Mouse (Mus musculus): ENCODE measurements around the gene Cdc6. TPM values are rescaled to one million over a fixed set of nuclear protein-coding genes. Genes with fewer than 3 reads are reported as not detected.
A peak's percentile ranks its signal among the peaks of the same experiment; 100 is the strongest.

Cdc6 gene
- 9.0 TPM for polyA plus RNA-seq (2021)

GRCm38 (mm10) chr11:98907437-98908173, at the start of gene Cdc6:
Cdc6 (plus strand) TSS chr11:98907801.
- CTCF ChIA-PET: interaction anchor here (1.1 to 2.9 kb wide), 3 partner anchors 10 to 50 kb away, joined by 3 to 13 read pairs (median 3); no protein-coding TSS in a partner anchor
- no peak for TF ChIP-seq CTCF (IDR thresholded peaks at IDR 0.05)

DNA sequence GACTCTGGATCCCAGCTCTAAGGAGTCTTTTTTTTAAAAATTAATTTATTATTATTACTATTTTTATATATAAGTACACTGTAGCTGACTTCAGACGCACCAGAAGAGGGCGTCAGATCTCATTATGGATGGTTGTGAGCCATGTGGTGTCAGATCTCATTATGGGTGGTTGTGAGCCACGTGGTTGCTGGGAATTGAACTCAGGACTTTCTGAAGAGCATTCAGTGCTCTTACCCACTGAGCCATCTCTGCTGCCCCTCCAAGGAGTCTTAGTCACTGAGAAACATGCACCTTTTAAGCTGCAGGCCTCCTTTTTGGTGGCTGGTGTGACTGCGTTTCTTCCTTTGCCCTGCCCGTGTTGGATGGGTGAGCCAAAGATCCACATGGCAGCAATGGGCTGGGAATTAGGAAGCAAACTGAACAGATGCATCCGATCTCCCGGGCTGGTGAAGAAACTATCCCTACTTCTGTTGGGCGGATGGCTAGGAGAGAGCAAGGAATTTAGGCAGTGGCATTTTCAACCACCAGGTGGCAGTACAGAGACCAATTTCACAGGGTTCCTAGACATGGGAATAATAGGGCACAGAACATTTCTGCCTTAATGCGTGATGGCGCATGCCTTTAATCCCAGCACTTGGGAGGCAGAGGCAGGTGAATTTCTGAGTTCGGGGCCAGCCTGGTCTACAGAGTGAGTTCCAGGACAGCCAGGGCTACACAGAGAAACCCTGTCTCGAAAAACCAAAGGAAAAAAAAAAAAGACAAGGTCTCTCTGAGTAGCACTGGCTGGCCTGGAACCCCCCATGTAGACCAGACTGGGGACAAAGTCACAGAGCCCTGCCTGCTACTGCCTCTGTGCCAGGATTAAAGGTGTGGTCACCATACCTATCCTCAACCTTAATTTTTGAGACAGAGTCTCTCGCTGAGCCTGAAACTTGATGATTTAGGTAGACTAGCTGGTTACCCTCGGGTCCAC, 48.6 kb upstream of the Cdc6 start:
- DNase-seq (ENCODE audit: low read depth, low spot score): peak; percentile 62
- peak; percentile 87 for TF ChIP-seq CTCF (IDR thresholded peaks at IDR 0.05)
- no peaks in the 10 kb centered on the region for H3K27me3 ChIP-seq
- ChIA-PET CTCF (interaction anchor here (0.8 to 2.4 kb wide), 2 partner anchors 17 to 50 kb away, joined by 4 to 13 read pairs; no protein-coding TSS in a partner anchor), POLR2A (no interaction called here)
- in situ Hi-C loops (cut with MboI; ENCODE audit: low pct_unique_long_range_greater_than_20kb): loop anchor here (25.0 kb wide), 1 partner anchor 803 kb away; the partner anchor contains the start of genes Gm11555, Gm11563 and Krtap4-6
- ATAC-seq: peak; percentile 28

More at GRCm38 (mm10) chr11:98907437-98908173, at the start of gene Cdc6:
- no peaks in the 10 kb centered on the region for H3K27me3 ChIP-seq
- POLR2A ChIA-PET: interaction anchor here (0.9 to 1.3 kb wide), 2 partner anchors 17 to 45 kb away, joined by 4 to 7 read pairs; no protein-coding TSS in a partner anchor
- peak; percentile 88 for ATAC-seq
- in situ Hi-C loops (cut with MboI; ENCODE audit: low pct_unique_long_range_greater_than_20kb): no loop called here
- DNase-seq (ENCODE audit: low read depth, low spot score): no peak

- ChIA-PET POLR2A (interaction anchor here (1.5 kb wide), 1 partner anchor 44 kb away, joined by 4 read pairs; the partner anchor contains the start of gene Cdc6), CTCF (interaction anchor here (1.1 to 1.8 kb wide), 5 partner anchors 9 to 49 kb away, joined by 3 to 5 read pairs (median 4); no protein-coding TSS in a partner anchor)
- DNase-seq (ENCODE audit: low read depth, low spot score) (peak; percentile 65), ATAC-seq (peak; percentile 60)
- in situ Hi-C loops (cut with MboI; ENCODE audit: low pct_unique_long_range_greater_than_20kb): loop anchor here (25.0 kb wide), 1 partner anchor 799 kb away; the partner anchor contains the start of genes Gm11555, Gm11563 and Krtap4-6
- peak; percentile 74 for TF ChIP-seq CTCF (IDR thresholded peaks at IDR 0.05)
- H3K27me3 ChIP-seq: no peaks in the 10 kb centered on the region
These were observed 44.4 kb upstream of the Cdc6 start, which contains the start of gene Wipf2 for GRCm38 (mm10) chr11:98863028-98863750. Wipf2 (plus strand) TSS chr11:98863638.

GRCm38 (mm10) chr11:98863751-98864429, 43.7 kb upstream of the Cdc6 start:
- DNase-seq (ENCODE audit: low read depth, low spot score): peak; percentile 6
- ChIA-PET POLR2A (interaction anchor here (0.6 kb wide), 1 partner anchor 7 kb away, joined by 6 read pairs; no protein-coding TSS in a partner anchor), CTCF (interaction anchor here (0.8 kb wide), 1 partner anchor 45 kb away, joined by 4 read pairs; no protein-coding TSS in a partner anchor)
- in situ Hi-C loops (cut with MboI; ENCODE audit: low pct_unique_long_range_greater_than_20kb): loop anchor here (25.0 kb wide), 1 partner anchor 798 kb away; the partner anchor contains the start of genes Gm11555, Gm11563 and Krtap4-6
- TF ChIP-seq CTCF (IDR thresholded peaks at IDR 0.05): no peak
- no peaks in the 10 kb centered on the region for H3K27me3 ChIP-seq
- ATAC-seq: peak; percentile 44

DNA sequence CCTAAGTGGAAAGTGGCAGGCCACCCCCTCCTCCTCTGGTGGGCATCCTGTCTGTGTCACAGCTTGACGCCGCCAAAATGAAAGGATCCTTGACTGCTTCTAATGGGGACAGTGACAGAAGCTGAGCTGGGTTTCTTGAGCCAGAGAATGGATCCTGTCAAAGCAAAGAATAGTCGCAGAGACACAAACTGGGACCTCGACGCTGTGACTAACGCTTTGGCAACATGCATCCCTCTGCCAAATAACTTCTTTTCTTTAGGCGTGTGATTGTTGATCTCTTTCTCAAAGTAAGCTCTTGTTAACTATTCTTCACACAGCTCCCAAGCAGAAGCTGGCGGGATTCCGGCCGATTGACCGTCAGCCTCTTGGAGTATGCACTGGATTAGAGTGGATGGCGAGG, 40.3 kb upstream of the Cdc6 start:
- no peak for DNase-seq (ENCODE audit: low read depth, low spot score)
- in situ Hi-C loops (cut with MboI; ENCODE audit: low pct_unique_long_range_greater_than_20kb): loop anchor here (5.0 to 25.0 kb wide), 2 partner anchors 35 to 795 kb away; partner anchors contain the start of genes Gm11555, Gm11563 and Krtap4-6
- no peak for TF ChIP-seq CTCF (IDR thresholded peaks at IDR 0.05)
- ChIA-PET CTCF (no interaction called here), POLR2A (no interaction called here)
- no peak for ATAC-seq
- no peaks in the 10 kb centered on the region for H3K27me3 ChIP-seq

- DNase-seq (ENCODE audit: low read depth, low spot score) (no peak), ATAC-seq (no peak)
- POLR2A ChIA-PET: no interaction called here
- in situ Hi-C loops (cut with MboI; ENCODE audit: low pct_unique_long_range_greater_than_20kb): loop anchor here (5.0 to 25.0 kb wide), 2 partner anchors 32 to 792 kb away; partner anchors contain the start of genes Gm11555, Gm11563 and Krtap4-6
- no peaks in the 10 kb centered on the region for H3K27me3 ChIP-seq
- CTCF ChIA-PET: interaction anchor here (1.0 to 1.2 kb wide), 3 partner anchors 13 to 17 kb away, joined by 3 read pairs; no protein-coding TSS in a partner anchor
- TF ChIP-seq CTCF (IDR thresholded peaks at IDR 0.05): no peak
These were observed 37.7 kb upstream of the Cdc6 start for GRCm38 (mm10) chr11:98869906-98870305.

DNA sequence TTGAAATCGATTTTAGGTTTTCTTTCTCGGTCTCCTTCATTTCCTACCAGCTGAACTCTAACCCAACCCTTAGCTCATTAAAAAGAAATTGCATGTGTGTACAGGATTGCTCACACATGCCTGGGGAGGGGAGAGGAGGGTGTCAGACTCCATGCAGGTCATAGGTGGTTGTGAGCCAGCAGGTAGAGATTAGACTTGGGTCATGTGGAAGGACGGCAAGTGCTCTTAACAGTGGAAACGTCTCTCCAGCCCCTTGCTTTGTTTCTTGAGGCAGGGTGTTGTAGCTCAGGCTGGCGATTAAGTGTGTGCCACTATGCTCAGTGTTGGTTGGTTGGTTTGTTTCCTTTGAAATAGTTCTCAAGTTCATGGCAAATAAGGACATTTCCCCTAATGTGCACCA, 36.8 kb upstream of the Cdc6 start:
- no peaks in the 10 kb centered on the region for H3K27me3 ChIP-seq
- ChIA-PET CTCF (interaction anchor here (1.0 to 1.1 kb wide), 3 partner anchors 16 to 21 kb away, joined by 3 read pairs; no protein-coding TSS in a partner anchor), POLR2A (interaction anchor here (0.6 kb wide), 1 partner anchor 34 kb away, joined by 3 read pairs; no protein-coding TSS in a partner anchor)
- ATAC-seq (no peak), DNase-seq (ENCODE audit: low read depth, low spot score) (no peak)
- TF ChIP-seq CTCF (IDR thresholded peaks at IDR 0.05): no peak
- in situ Hi-C loops (cut with MboI; ENCODE audit: low pct_unique_long_range_greater_than_20kb): loop anchor here (25.0 kb wide), 1 partner anchor 792 kb away; the partner anchor contains the start of genes Gm11555, Gm11563 and Krtap4-6

DNA sequence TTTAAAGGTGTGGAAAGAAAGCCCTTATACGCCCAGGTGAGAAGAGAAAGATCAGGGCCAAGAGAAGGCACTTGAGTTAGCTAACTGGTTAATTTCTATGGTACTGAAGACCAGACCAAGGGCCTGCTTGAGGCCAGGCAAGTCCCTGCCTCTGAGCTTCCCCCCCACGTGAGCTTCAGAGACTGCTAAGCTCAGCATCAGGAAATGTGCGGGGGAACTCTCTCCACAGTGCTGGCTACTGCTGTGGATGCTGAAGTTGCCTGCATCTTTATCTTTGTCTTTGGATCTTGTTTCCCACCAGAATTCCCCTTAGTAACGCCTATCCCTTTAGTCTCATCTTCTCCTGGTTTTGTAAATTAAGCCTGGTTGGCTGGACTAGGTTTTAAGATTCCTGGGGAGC, 36.2 kb upstream of the Cdc6 start:
- ChIA-PET POLR2A (interaction anchor here (0.8 kb wide), 1 partner anchor 11 kb away, joined by 3 read pairs; no protein-coding TSS in a partner anchor), CTCF (interaction anchor here (1.1 to 1.5 kb wide), 2 partner anchors 20 to 22 kb away, joined by 3 read pairs; no protein-coding TSS in a partner anchor)
- DNase-seq (ENCODE audit: low read depth, low spot score): no peak
- H3K27me3 ChIP-seq: no peaks in the 10 kb centered on the region
- no peak for ATAC-seq
- TF ChIP-seq CTCF (IDR thresholded peaks at IDR 0.05): no peak
- in situ Hi-C loops (cut with MboI; ENCODE audit: low pct_unique_long_range_greater_than_20kb): loop anchor here (25.0 kb wide), 1 partner anchor 791 kb away; the partner anchor contains the start of genes Gm11555, Gm11563 and Krtap4-6

Measured in Patski (cell line).